Mouse (Mus musculus) ES-E14 (cell line): ENCODE data around the gene Prss8.

Experiments used
- HCFC1 ChIP-seq: IDR thresholded peaks from 2 replicates; pipeline ENCODE4 v1.6.1; 2012; ENCODE audit warnings: low read length, inconsistent platforms, borderline replicate concordance; ENCODE audit not compliant: insufficient read depth
- ZC3H11A ChIP-seq: IDR thresholded peaks from 2 replicates; pipeline ENCODE4 v1.6.1; 2012; ENCODE audit warnings: low read depth, mild to moderate bottlenecking, inconsistent platforms, low read length, borderline replicate concordance
- ZNF384 ChIP-seq: IDR thresholded peaks from 2 replicates; pipeline ENCODE4 v1.6.1; 2012; ENCODE audit warnings: low read depth, low read length, inconsistent platforms

- no peak for TF ChIP-seq HCFC1
- TF ChIP-seq ZNF384: no peak
- no peak for TF ChIP-seq ZC3H11A
Observed at GRCm38 (mm10) chr7:127923714-127924113, 6.2 kb downstream of the Prss8 start.
